Mouse (Mus musculus) ES-Bruce4 (cell line): ENCODE data around the gene Mecom. TPM values are rescaled to one million over a fixed set of nuclear protein-coding genes. Genes with fewer than 3 reads are reported as not detected.

Source experiments
- H3K27ac ChIP-seq: 2 replicates; pipeline ENCODE4 v1.5.1; 2012; ENCODE audit warnings: low read length, inconsistent platforms; ENCODE audit not compliant: insufficient read depth
- H3K27me3 ChIP-seq: 2 replicates; pipeline ENCODE4 v1.6.1; 2012; ENCODE audit warnings: mild to moderate bottlenecking, low read length, inconsistent platforms; ENCODE audit not compliant: control insufficient read depth, poor library complexity, insufficient read depth, severe bottlenecking
- H3K36me3 ChIP-seq: 2 replicates; pipeline ENCODE4 v1.6.1; 2012; ENCODE audit warnings: inconsistent platforms, mild to moderate bottlenecking, low read length, moderate library complexity; ENCODE audit not compliant: control insufficient read depth, poor library complexity, insufficient read depth, severe bottlenecking
- H3K4me1 ChIP-seq: one replicate; pipeline ENCODE4 v1.8.1; 2011; ENCODE audit warnings: low read length; ENCODE audit not compliant: control insufficient read depth, insufficient read depth
- H3K4me3 ChIP-seq: 2 replicates; pipeline ENCODE4 v1.5.1; 2011; ENCODE audit warnings: low read depth, mild to moderate bottlenecking, low read length
- H3K9ac ChIP-seq: 2 replicates; pipeline ENCODE4 v1.6.1; 2012; ENCODE audit warnings: low read depth, mild to moderate bottlenecking, inconsistent platforms; ENCODE audit not compliant: poor library complexity, severe bottlenecking
- H3K9me3 ChIP-seq: replicated peaks from 2 replicates; pipeline ENCODE4 v1.6.1; 2012; ENCODE audit warnings: mild to moderate bottlenecking, low read length, inconsistent platforms; ENCODE audit not compliant: control insufficient read depth, poor library complexity, insufficient read depth, severe bottlenecking
- CTCF ChIP-seq: IDR thresholded peaks from one replicate; pipeline ENCODE4 v1.8.1; 2011; ENCODE audit warnings: low read depth, low read length
- EP300 ChIP-seq: IDR thresholded peaks from 2 replicates; pipeline ENCODE4 v1.6.1; 2011; ENCODE audit warnings: low read depth, low read length; ENCODE audit not compliant: insufficient read depth
- POLR2A ChIP-seq: IDR thresholded peaks from one replicate; pipeline ENCODE4 v1.8.1; 2011; ENCODE audit warnings: low read length; ENCODE audit not compliant: insufficient read depth
- polyA plus RNA-seq: library from polyadenylated mRNA; stranded (reverse); fragments of >200 nt; gene quantifications from 2 replicates; pipeline ENCODE4 v1.2.4, GENCODE M21; 2011; ENCODE audit warnings: low read depth; ENCODE audit not compliant: missing spikeins, insufficient read depth, insufficient read length

Gene Mecom
- polyA plus RNA-seq, 1 experiment, result 0.24 TPM

- H3K9me3 ChIP-seq, result no peaks in the 10 kb centered on the region
- TF ChIP-seq CTCF (no peak), POLR2A (no peak), EP300 (no peak)
- H3K36me3 ChIP-seq, result no peaks in the 10 kb centered on the region
- no peak overlapping the region for H3K27ac ChIP-seq
- no peaks in the 10 kb centered on the region for H3K27me3 ChIP-seq
- H3K9ac ChIP-seq, result no peak overlapping the region
- no peaks in the 10 kb centered on the region for H3K4me1 ChIP-seq
- no peak overlapping the region for H3K4me3 ChIP-seq
Measured at GRCm38 (mm10) chr3:30361190-30361589, 186.6 kb downstream of the Mecom start.

GRCm38 (mm10) chr3:30353878-30354727 lies 193.7 kb downstream of the Mecom start:
- Histone ChIP-seq H3K27me3 (no peaks in the 10 kb centered on the region), H3K4me3 (no peak overlapping the region), H3K27ac (no peak overlapping the region), H3K9ac (no peak overlapping the region), H3K36me3 (no peaks in the 10 kb centered on the region), H3K9me3 (no peaks in the 10 kb centered on the region), H3K4me1 (no peaks in the 10 kb centered on the region)
- TF ChIP-seq CTCF (no peak), POLR2A (no peak), EP300 (no peak)

- Histone ChIP-seq H3K9ac (no peak overlapping the region), H3K27me3 (no peaks in the 10 kb centered on the region), H3K4me3 (no peak overlapping the region), H3K4me1 (no peaks in the 10 kb centered on the region), H3K27ac (no peak overlapping the region), H3K9me3 (no peaks in the 10 kb centered on the region), H3K36me3 (no peaks in the 10 kb centered on the region)
- TF ChIP-seq POLR2A, result no peak
- TF ChIP-seq EP300, result no peak
- TF ChIP-seq CTCF, result no peak
Measured at GRCm38 (mm10) chr3:30349279-30349678, 198.5 kb downstream of the Mecom start.

- Histone ChIP-seq H3K27me3 (peaks cover 1% of the 10 kb centered on the region; the same call in 1 of the 2 replicates), H3K9me3 (no peaks in the 10 kb centered on the region), H3K9ac (no peak overlapping the region), H3K4me1 (no peaks in the 10 kb centered on the region), H3K4me3 (no peak overlapping the region), H3K36me3 (no peaks in the 10 kb centered on the region), H3K27ac (no peak overlapping the region)
- no peak for TF ChIP-seq CTCF
- no peak for TF ChIP-seq EP300
- TF ChIP-seq POLR2A, result no peak
Measured at GRCm38 (mm10) chr3:30344151-30344550, 203.7 kb downstream of the Mecom start.

- TF ChIP-seq EP300 (no peak), POLR2A (no peak), CTCF (no peak)
- Histone ChIP-seq H3K9me3 (no peaks in the 10 kb centered on the region), H3K27me3 (no peaks in the 10 kb centered on the region), H3K4me3 (no peak overlapping the region), H3K36me3 (no peaks in the 10 kb centered on the region), H3K4me1 (no peaks in the 10 kb centered on the region), H3K9ac (no peak overlapping the region), H3K27ac (no peak overlapping the region)
Measured at GRCm38 (mm10) chr3:30332337-30332736, 215.5 kb downstream of the Mecom start.

- Histone ChIP-seq H3K36me3 (no peaks in the 10 kb centered on the region), H3K4me1 (no peaks in the 10 kb centered on the region), H3K9me3 (no peaks in the 10 kb centered on the region), H3K27ac (no peak overlapping the region), H3K27me3 (no peaks in the 10 kb centered on the region), H3K9ac (no peak overlapping the region), H3K4me3 (no peak overlapping the region)
- TF ChIP-seq CTCF, result no peak
- no peak for TF ChIP-seq POLR2A
- TF ChIP-seq EP300, result no peak
Measured at GRCm38 (mm10) chr3:30330476-30330875, 217.3 kb downstream of the Mecom start.
